Mouse (Mus musculus) limb, embryonic 14.5 days (tissue): ENCODE data around the gene Atf2. TPM values are rescaled to one million over a fixed set of nuclear protein-coding genes. Genes with fewer than 3 reads are reported as not detected.
A peak's percentile ranks its signal among the peaks of the same experiment; 100 is the strongest.

ENCODE experiments used
- ATAC-seq: fragments of 200-750 bp; cut with Nextera tagmentation; 2 replicates; pipeline ENCODE4 v1.8.0; 2017; ENCODE audit warnings: low read depth, moderate number of reproducible peaks, moderate TSS enrichment; ENCODE audit not compliant: low FRiP score
- DNase-seq: peaks from one replicate; pipeline ENCODE4 v3.0.0-alpha.2; 2015; ENCODE audit warnings: low spot score
- H3K27ac ChIP-seq: fragments of 300-500 bp; sonication (generic); replicated peaks from 2 replicates; pipeline ENCODE4 v1.5.1; 2014; ENCODE audit warnings: low read depth, mild to moderate bottlenecking, low read length, moderate library complexity, mixed read lengths
- H3K27me3 ChIP-seq: fragments of 300-500 bp; sonication (generic); 2 replicates; pipeline ENCODE4 v1.6.1; 2014; ENCODE audit warnings: low read length, mixed read lengths; ENCODE audit not compliant: control insufficient read depth, insufficient read depth
- H3K36me3 ChIP-seq: fragments of 300-500 bp; sonication (generic); 2 replicates; pipeline ENCODE4 v1.6.1; 2014; ENCODE audit warnings: mild to moderate bottlenecking, low read length, moderate library complexity, mixed read lengths; ENCODE audit not compliant: control insufficient read depth, insufficient read depth
- H3K4me1 ChIP-seq: fragments of 300-500 bp; sonication (generic); 2 replicates; pipeline ENCODE4 v1.6.1; 2014; ENCODE audit warnings: antibody characterized with exemption, low read length, mixed read lengths; ENCODE audit not compliant: control insufficient read depth, insufficient read depth
- H3K4me2 ChIP-seq: fragments of 300-500 bp; sonication (generic); replicated peaks from 2 replicates; pipeline ENCODE4 v1.6.1; 2014; ENCODE audit warnings: low read depth, mild to moderate bottlenecking, low read length, moderate library complexity; ENCODE audit not compliant: severe bottlenecking
- H3K4me3 ChIP-seq: fragments of 300-500 bp; sonication (generic); replicated peaks from 2 replicates; pipeline ENCODE4 v1.5.1; 2014; ENCODE audit warnings: low read length
- H3K9ac ChIP-seq: fragments of 300-500 bp; sonication (generic); 2 replicates; pipeline ENCODE4 v1.6.1; 2014; ENCODE audit warnings: mild to moderate bottlenecking, low read depth, low read length, moderate library complexity; ENCODE audit not compliant: severe bottlenecking
- H3K9me3 ChIP-seq: fragments of 300-500 bp; sonication (generic); 2 replicates; pipeline ENCODE4 v1.6.1; 2016; ENCODE audit warnings: low read length; ENCODE audit not compliant: control insufficient read depth
- POLR2A ChIP-seq: fragments of 200-500 bp; IDR thresholded peaks from 2 replicates; pipeline ENCODE4 v1.8.0; 2012; ENCODE audit warnings: inconsistent platforms, mild to moderate bottlenecking, moderate library complexity, borderline replicate concordance; ENCODE audit not compliant: insufficient read depth, insufficient read length; ENCODE audit errors: extremely low read depth
- WGBS: fragments of 180-500 bp; shearing (Covaris S2); extraction: QIAGEN DNeasy Blood & Tissue Kit; methylation state at CpG from one replicate; pipeline ENCODE4 v1.1.7; 2014; 5-methylcytosine and 5-hydroxymethylcytosine counted together
- polyA plus RNA-seq, 2 experiments: library from polyadenylated mRNA; depleted of rRNA in 1 of 2; stranded (reverse) in 1 of 2; unstranded in 1 of 2; fragments of >200 nt; fragmentation: Nextera tagmentation in 1 of 2; extraction: Ambion mirVana in 1 of 2; gene quantifications; 2 replicates each; pipeline versions ENCODE4 v1.2.1 to v1.2.3; 2012 to 2014

Atf2 gene
- polyA plus RNA-seq, 2 experiments = 30.2 to 55.3 TPM

GRCm38 (mm10) chr2:73798136-73798535, 94.3 kb downstream of the Atf2 start:
- H3K27me3 ChIP-seq = no peaks in the 10 kb centered on the region
- H3K4me1 ChIP-seq = no peaks in the 10 kb centered on the region
- no peak for TF ChIP-seq POLR2A
- ATAC-seq (no peak), DNase-seq (no peak)
- no peak overlapping the region for H3K9ac ChIP-seq
- H3K4me2 ChIP-seq = no peak overlapping the region
- peaks cover 3% of the 10 kb centered on the region; the same call in 1 of the 2 replicates for H3K9me3 ChIP-seq
- H3K27ac ChIP-seq = no peak overlapping the region
- no peaks in the 10 kb centered on the region for H3K36me3 ChIP-seq
- no peak overlapping the region for H3K4me3 ChIP-seq
- 33% methylated on average over 4 of the region's 4 CpGs for WGBS

- ATAC-seq = peak; percentile 60; the same call in 1 of the 2 replicates
Observed at GRCm38 (mm10) chr2:73791846-73792630, 100.4 kb downstream of the Atf2 start.

GRCm38 (mm10) chr2:73790332-73790731, 102.1 kb downstream of the Atf2 start:
- H3K4me1 ChIP-seq = peaks cover 9% of the 10 kb centered on the region; the same call in 1 of the 2 replicates
- no peaks in the 10 kb centered on the region for H3K36me3 ChIP-seq
- H3K9me3 ChIP-seq = no peaks in the 10 kb centered on the region
- no peak for ATAC-seq
- DNase-seq = no peak
- H3K9ac ChIP-seq = no peak overlapping the region
- no peak for TF ChIP-seq POLR2A
- no peak overlapping the region for H3K4me3 ChIP-seq
- 81% methylated on average over 2 of the region's 2 CpGs for WGBS
- no peaks in the 10 kb centered on the region for H3K27me3 ChIP-seq
- H3K4me2 ChIP-seq = no peak overlapping the region
- H3K27ac ChIP-seq = no peak overlapping the region

More at GRCm38 (mm10) chr2:73791846-73792630, 100.4 kb downstream of the Atf2 start:
- Histone ChIP-seq H3K4me3 (no peak overlapping the region), H3K4me2 (peak overlapping the region; percentile 10; the same call in 1 of the 2 replicates), H3K27ac (no peak overlapping the region), H3K27me3 (no peaks in the 10 kb centered on the region), H3K36me3 (no peaks in the 10 kb centered on the region), H3K9ac (no peak overlapping the region), H3K9me3 (no peaks in the 10 kb centered on the region), H3K4me1 (peaks cover 9% of the 10 kb centered on the region; the same call in 1 of the 2 replicates)
- WGBS = 47% methylated on average over 19 of the region's 19 CpGs
- no peak for TF ChIP-seq POLR2A
- DNase-seq = peak; percentile 47

- Histone ChIP-seq H3K4me2 (no peak overlapping the region), H3K9me3 (no peaks in the 10 kb centered on the region), H3K4me1 (peaks cover 9% of the 10 kb centered on the region; the same call in 1 of the 2 replicates), H3K4me3 (no peak overlapping the region), H3K27ac (no peak overlapping the region), H3K27me3 (no peaks in the 10 kb centered on the region), H3K36me3 (no peaks in the 10 kb centered on the region), H3K9ac (no peak overlapping the region)
- 76% methylated on average over 6 of the region's 6 CpGs for WGBS
- no peak for TF ChIP-seq POLR2A
- ATAC-seq (no peak), DNase-seq (no peak)
Observed at GRCm38 (mm10) chr2:73788395-73788794, 104.0 kb downstream of the Atf2 start.

DNA sequence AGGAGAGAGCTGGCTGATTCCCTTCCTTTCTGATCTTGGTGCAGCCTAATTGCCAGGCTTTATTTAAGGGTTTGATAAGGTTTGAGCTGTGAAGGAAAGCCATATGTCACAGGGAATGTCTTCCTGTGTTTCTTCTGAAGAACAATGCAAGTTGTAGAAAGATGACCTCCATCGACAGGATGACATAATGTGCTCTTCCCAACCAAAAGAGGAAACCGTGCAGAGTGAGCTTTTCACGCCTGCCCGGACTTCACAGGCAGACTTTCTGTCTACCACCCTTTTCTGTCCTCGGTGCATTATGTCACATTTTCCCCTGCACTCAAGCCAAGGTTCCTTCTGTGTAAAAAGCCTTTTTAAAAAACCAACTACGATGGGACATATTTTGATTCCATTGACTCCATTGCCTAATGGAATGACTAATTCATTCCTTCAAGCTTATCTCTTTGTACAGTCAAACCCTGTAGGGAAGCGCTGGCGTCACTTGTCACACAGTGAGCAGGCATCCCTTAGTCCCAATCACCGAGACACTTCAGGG, 110.0 kb downstream of the Atf2 start:
- H3K27ac ChIP-seq = no peak overlapping the region
- WGBS = 62% methylated on average over 9 of the region's 9 CpGs
- ATAC-seq (no peak), DNase-seq (no peak)
- no peaks in the 10 kb centered on the region for H3K4me1 ChIP-seq
- no peaks in the 10 kb centered on the region for H3K36me3 ChIP-seq
- H3K4me2 ChIP-seq = no peak overlapping the region
- no peak overlapping the region for H3K4me3 ChIP-seq
- no peaks in the 10 kb centered on the region for H3K27me3 ChIP-seq
- H3K9me3 ChIP-seq = no peaks in the 10 kb centered on the region
- TF ChIP-seq POLR2A = no peak
- no peak overlapping the region for H3K9ac ChIP-seq
